Mouse (Mus musculus) erythroblast, embryonic 14.5 days (primary cell): ENCODE measurements at regions not wholly inside any gene's neighbourhood (a gene's known extent, or its start where the extent isn't known, plus 50 kb on each side); places are given as distances from the start of the nearest gene placed in this dataset.

Experiments
- GATA1 ChIP-seq: IDR thresholded peaks from 2 replicates; pipeline ENCODE4 v1.6.1; 2012; ENCODE audit warnings: low read length, inconsistent platforms, mixed read lengths
- TAL1 ChIP-seq: IDR thresholded peaks from 3 replicates; pipeline ENCODE4 v1.6.1; 2012; ENCODE audit warnings: low read length, inconsistent platforms, mixed read lengths

GRCm38 (mm10) chr7:119352571-119352970 is 106.5 kb downstream of the Gp2 start:
- no peak for TF ChIP-seq GATA1
- no peak for TF ChIP-seq TAL1
